Mouse (Mus musculus) heart, adult 18-20 months (tissue): Measurements from ENCODE around the gene Alg13. TPM values are rescaled to one million over a fixed set of nuclear protein-coding genes. Genes with fewer than 3 reads are reported as not detected.
A peak's percentile ranks its signal among the peaks of the same experiment; 100 is the strongest.

ENCODE experiments used
- DNase-seq, 2 experiments: peaks; one replicate each; pipeline ENCODE4 v3.0.0; 2021 to 2022; ENCODE audit warnings: mixed read lengths in 1 of 2
- long read RNA-seq, 2 experiments: library from polyadenylated mRNA; stranded (forward); transcript quantifications; one replicate each; pipeline ENCODE4 v2.0.0; 2021
- total RNA-seq, 2 experiments: library from RNA; stranded (reverse); gene quantifications; 2 replicates each; pipeline ENCODE4 v1.2.3; 2021

Alg13 gene
- total RNA-seq = 1 to 10 TPM; 5.1 to 6.7 TPM
- long read RNA-seq, experiment 1, partial matches to known transcripts = 0 of 3 reads
- long read RNA-seq, experiment 1, other reads (novel, unspliced or antisense) = 0 of 3 reads
- long read RNA-seq, experiment 2, partial matches to known transcripts = 0 of 1 reads
- long read RNA-seq, experiment 2, other reads (novel, unspliced or antisense) = 0 of 1 reads

DNA sequence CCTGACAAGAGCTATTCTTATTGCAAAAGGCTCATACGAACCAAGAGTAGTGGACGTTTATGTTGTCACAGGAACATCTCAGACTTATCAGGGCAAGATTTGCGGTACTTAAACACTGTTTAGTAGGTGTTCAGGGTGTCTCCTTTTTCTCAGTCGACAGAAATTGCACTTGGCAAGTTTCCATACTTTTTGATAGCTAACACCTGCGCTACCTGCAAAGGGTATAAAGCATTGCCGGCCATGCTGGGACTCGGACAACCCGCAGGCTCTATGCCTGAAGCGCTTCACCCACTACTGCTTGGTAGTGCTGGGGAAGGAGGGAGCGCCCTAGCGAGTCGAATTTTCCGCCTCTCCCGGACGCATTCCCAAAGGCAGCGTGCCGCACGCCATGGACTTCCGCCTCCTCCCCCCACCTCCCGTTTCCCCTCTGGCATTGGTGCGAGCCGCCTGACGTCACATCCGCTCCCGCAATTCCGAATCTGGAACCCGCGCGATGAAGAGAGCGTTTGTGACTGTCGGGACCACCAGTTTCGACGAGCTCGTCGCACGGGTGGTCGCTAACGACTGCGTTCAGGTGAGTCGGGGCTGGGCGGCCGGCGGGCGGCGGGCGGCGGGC, at the start of gene Alg13:
TSS of gene Alg13 (plus strand) at position 257 of the 616 bp plus-strand sequence.
- DNase-seq = peak; percentile 81 to 85

DNA sequence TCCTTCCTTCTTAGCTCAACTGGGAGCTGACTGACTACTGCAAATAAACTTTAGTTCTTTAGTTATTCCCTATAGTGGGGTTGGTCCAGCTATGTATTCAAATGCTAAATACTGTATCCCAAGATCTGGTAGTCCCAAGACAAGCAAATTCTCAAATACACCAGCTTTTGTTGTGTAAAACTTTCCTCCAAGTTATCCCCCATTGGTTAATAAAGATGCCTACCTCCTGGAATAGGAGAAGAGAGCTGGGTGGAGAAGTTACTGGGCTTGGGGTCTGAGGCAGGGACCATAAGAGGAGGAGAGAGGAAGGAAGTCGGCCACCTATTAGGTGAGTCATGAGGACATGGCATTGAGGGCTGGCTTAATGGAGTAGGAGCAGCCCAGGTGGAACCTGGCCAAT, 49.0 kb upstream of the Alg13 start:
- no peak for DNase-seq

GRCm38 (mm10) chrX:144301476-144301875, 16.1 kb upstream of the Alg13 start:
- DNase-seq = no peak

DNA sequence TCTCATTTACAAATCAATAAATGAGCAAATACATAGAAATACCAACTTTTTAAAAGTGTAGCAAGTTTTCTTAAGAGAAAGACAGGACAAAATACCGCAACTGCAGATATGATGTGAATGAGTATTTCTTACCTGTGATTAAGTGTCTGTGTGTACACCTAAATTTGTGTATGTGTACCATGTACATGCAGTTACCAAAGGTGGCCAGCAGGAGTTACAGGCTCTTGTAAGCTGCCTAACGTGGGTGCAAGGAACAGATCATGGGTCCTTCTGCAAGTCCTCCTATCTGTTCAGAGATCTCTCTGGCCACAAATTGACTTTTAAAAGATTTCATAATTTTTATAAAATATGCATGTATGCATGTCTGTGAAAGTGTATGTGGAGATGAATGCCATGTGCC, 11.9 kb upstream of the Alg13 start:
- DNase-seq = no peak

DNA sequence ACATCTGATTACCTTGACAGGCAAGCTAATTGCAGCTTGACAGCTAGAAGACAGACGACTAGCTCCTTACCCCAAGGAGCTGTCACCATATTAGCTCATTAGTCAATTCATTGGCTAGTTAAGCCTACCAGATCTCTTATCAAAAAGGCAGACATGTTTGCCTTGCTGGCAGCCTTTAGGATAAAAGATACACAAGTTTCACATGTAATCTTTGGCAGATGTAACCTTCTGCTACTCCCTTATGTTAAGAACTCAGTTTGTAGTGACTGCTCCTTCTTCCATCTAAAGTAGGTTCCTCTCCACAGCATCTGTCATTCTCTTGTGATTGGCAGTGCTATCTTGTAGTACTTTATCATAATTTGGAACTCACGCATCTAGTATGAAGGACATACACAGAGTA, 3.6 kb upstream of the Alg13 start:
- DNase-seq = no peak

- DNase-seq = no peak
Measured at GRCm38 (mm10) chrX:144315028-144315427, 2.6 kb upstream of the Alg13 start.

- no peak for DNase-seq
Measured at GRCm38 (mm10) chrX:144316004-144316403, 1.6 kb upstream of the Alg13 start.

DNA sequence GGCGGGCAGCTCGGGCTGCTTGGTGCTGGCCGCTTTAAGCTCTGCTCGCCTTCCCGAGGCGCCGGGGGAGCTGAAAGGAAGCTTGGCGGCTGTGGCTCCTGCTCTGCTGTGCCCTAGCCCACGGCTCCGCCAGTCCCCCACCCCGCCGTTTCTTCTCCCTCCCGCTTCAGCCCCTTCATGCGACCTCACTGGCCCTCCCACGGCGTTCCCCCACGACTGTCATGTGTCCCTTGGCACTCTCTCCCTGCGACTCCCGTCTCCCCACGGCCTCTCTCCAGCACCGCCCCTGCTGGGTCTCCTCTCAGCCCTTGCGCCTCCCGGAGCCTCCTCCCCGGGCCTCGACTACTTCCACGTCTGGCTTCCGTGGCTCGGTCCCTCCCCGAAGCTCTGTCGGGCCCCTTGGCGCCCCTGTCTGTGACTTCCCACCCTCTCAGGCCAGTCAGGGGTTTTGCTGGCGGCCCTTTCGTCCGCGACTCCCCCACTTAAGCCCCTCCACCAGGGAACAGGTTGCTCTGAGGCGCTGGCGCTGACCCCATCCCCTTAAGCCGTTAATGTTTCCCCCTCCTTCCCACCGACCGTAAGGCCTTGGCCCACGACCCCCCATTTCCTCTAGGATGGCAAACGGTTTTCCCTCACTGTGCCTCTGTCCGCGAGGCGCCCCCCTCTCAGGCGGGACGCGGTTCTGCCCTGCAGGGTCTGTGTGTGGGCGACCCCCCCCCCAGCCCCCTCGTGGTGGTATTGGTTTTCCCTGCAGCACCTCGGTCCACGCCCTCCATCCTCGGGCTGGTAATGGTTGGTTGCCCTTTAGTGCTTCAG, 768 bp downstream of the Alg13 start:
- DNase-seq = peak in 1 of 2 experiments; percentile 20

GRCm38 (mm10) chrX:144319366-144319765, 1.8 kb downstream of the Alg13 start:
- no peak for DNase-seq

DNA sequence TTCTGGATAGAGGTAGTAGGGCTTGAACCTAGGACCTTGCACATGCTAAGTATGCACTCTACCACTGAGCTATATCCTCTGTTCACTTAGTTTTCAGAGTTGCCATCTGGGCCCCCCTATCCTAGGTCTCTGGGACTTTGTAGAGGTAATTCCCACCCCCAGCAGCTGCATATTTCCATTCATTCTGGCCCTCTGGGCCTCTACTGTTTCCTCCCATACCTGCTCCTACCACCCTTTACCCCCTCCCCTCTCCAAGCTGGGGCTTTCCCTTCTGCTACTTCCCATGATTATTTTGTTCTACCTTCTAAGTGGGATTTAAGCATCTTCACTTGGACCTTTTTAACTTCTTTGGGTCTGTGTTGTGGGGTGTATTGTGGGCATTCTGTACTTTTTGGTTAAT, 7.8 kb downstream of the Alg13 start:
- DNase-seq = no peak

DNA sequence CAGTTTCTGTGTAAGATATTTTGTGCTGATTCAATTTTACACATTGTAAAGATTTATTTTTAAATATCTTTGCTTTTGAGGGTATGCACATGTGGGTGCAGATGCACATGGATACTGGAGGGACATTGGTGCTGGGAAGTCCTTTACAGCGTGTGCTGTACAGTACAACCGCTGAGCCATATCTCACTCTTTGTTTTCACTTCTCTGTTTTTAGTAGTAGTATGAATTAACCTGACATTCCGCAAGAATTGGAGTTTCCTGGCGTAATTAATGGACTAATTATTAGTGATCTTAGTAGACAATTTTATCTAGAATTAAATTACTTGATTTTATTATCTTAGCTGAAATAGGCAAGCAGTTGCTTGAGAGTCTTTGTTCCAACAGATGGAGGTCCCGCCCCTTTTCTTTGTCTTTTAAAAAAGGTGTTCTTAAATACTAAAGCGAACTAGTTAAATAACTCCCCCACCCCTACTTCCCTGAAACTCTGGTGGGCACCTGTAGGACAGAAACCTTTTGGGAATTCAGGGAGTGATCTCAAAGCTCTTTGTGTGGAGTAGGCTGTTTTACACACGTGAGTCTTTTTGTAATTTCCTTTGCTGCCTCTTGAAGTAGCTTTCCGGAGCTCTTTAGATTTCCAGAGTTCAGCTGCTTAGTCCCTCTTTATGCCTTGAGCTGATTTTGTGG, 17.9 kb downstream of the Alg13 start:
- no peak for DNase-seq

- no peak for DNase-seq
Measured at GRCm38 (mm10) chrX:144337938-144338337, 20.3 kb downstream of the Alg13 start.

DNA sequence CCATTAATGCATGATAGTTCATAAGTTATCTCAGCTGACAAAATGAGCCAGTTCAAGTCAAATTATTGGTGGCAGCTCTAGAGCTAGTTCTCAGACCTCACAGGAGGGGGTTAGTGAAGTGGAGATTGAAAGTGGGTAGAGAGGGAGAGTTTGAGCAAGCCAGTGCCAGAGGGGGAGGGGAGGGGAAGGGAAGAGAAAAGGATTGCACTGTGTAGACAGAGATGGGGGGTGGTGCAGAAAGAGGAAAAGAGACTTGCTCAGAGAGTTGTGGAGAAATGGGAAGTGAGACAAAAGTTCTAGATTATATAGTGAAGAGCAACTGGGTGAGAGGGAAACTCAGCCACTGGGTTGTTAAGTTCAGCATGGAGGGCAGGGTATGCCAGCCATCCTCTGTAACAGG, 20.8 kb downstream of the Alg13 start:
- DNase-seq = no peak

DNA sequence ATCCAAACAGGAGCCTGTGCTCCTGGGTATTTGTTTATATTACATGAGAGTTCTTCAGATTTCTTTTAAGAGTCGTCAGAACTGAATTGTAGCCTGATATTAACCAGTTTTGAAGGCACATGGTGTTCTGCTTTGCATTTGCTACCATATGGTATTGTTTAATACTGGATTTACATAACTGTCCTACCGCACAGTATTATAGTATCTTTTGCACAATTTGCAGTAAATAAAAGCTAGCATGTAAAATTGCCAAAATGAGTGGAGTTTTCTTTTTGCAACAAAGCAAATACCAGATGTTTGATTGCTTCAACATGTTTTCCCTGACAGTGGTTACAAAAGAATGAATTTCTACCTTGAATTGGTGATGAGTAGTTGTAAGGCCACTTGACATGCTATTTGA, 56.6 kb downstream of the Alg13 start:
- DNase-seq = no peak

DNA sequence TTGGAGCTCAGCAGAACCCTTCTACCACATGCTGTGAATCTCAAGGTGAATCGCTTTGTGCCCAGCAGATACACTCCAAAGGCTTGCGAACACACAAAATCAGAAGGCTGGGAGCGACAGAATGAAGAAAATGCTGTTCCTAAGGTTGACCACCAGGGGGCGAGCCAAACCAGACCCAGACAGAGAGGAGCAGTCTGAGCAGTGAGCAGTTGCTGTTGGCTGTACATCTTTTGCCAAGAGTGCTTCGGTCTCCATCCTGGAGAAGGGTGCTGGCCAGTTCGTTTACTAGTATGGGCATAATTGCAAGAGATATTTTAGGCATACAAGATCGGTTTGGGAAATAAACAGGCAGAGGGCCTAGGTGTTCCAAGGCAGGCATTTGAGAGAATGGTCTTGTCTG, 85.9 kb downstream of the Alg13 start:
- DNase-seq = peak; percentile 1 to 54

DNA sequence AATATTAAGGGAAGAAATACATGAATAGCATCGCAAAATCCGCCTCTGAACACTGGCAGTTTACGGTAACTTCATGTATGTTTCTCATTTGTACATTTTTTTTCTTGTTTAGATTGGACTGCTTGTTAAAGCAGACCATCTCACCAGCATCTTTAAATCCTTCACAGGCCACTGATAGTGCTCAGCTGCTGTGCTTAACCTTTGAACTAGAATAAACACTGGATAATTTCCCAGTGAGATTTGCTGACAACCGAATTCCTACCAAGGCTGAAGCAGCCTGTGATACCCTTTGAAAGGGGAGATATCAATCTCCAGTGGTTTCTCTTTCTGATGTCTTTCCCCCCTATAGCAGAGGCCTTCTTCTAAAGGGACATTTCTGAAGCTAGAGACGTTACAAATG, 90.4 kb downstream of the Alg13 start:
- no peak for DNase-seq

DNA sequence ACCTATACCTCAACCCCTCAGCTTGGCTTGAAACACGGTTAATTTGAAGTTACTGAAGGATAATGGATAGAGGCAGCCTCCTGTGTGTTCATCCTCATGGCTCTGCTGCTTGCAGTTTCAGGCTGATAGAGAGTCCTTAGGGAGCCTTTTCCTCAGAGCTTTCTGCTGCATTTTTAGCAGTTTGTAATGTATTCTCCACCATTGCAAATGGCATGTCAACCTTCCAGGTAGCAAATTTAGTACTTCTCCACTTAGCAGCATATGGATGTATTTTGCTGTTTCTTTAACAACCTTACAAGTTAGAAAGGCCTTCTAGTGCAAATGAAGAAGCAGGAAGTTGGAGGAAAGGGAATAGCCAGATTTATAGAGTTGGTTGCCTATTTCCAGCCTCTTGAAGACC, 102.7 kb downstream of the Alg13 start:
- DNase-seq = no peak

DNA sequence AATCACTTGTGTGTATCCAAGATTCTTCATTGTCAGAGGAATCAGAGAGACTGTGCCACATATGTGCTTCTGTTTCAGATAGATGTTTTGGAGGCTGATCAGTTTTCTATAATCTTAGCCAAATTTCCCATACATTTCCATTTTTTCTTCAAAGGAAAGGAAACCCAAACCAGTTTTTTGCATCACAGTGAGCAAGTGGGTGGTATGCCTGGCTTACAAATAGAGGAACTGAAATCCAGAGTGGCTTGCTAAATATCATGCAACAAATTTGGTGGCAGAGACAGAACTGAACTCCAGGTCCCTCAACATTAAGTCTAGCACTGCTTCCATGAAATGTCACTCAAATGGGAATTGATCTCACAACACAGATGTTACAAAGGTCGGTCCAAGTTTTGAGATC, 103.5 kb downstream of the Alg13 start:
- no peak for DNase-seq

GRCm38 (mm10) chrX:144423848-144424247, 106.2 kb downstream of the Alg13 start:
- DNase-seq = no peak
